Mouse (Mus musculus): ENCODE results near the gene Klhdc1.

The Klhdc1 gene

DNA sequence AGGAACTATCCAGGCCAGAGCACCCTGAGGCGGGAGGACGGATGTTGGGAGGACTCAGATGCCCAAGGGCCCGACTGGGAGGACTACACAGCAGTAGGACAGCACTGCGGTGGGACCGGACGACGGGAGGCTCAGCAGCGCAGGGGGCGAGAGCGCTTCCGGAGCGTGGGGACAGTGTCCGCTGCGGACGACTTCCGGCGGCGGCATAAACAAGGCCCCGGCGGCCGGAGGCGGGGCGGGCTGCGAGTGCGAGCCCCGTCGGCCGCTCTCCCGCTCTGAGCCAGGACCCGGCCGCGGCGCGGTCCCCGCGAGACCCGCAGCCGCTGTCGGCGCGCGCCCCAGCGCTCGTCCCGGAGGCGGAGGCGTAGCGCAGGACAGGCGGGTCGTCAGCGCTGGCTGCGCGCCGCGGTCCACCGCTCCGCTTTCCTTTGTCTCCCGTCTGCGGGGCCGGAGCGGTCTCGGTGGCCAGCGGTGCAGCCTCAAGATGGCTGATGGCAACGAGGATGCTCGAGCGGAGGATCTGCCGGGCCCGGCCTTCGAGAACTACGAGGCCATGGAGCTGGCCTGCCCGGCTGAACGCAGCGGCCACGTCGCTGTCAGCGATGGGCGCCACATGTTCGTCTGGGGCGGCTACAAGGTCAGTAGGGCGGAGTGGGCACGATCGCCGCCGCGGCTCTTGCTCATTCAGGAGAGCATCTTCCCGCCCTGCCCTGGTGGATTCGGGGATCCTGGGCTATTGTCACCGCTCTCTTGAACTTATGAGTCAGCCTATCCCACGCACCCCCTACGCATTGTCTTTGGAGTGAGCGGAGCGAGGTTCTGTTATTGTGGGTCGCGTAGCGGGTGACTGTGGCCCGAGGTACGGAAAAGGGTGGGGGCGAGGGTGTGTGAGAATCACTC is 55.8 kb downstream of the Klhdc1 start, which contains the start of gene Klhdc2:
Klhdc2 (plus strand) TSS at position 171 of the 900 bp plus-strand sequence.
- DNase-seq (ENCODE audit: low read depth, low spot score) = peak; percentile 91

DNA sequence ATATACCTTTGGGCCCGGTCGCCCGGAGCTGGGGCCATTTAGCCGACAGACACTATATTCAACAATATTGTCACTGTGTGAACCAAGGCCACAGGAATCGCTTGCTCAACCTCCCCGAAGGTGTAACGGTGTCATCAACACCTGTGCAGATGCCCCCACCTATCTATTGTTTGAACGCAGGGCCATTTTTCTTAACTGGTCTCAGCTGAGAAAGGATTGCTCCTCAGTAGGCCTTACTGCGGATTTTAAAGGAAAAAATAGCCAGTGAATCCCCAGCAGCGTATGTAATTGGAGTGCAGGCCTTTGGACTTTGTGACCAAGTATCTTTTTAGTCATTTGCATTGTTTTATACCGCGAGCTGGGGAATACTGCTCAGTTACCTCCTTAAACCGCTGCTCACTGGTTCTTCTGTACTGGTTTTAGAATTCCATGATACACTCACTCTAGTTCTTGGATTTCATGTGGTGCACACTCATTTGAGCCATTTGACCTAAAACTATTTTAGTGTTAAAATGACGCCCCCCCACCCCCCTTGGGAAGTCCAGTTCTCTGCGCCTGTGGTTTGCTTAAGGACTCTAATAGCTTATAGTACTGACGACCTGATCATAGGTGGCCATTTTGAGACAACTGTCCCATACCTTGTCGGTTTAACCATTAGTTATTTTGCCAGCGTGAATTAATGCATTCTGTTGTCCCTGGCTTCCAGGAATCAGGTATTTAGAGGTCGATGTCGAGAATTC is 56.6 kb downstream of the Klhdc1 start:
- no peak for DNase-seq (ENCODE audit: low read depth, low spot score)

DNA sequence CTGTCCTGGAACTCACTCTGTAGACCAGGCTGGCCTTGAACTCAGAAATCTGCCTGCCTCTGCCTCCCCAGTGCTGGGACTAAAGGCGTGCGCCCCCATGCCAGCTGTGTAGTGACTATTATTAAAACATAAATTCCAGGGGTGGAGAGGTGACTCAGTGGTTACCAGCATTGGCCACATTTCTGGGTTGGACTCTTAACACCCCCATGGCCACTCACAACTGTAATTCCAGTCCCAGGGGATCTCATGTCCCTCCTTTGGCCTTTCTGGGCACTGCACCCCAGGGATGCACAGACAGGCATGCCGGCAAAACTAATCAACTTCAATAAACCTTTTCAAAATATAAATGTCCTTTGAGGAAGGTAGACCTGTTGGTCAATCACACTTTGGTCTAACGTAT is 57.3 kb downstream of the Klhdc1 start:
- no peak for DNase-seq (ENCODE audit: low read depth, low spot score)

DNA sequence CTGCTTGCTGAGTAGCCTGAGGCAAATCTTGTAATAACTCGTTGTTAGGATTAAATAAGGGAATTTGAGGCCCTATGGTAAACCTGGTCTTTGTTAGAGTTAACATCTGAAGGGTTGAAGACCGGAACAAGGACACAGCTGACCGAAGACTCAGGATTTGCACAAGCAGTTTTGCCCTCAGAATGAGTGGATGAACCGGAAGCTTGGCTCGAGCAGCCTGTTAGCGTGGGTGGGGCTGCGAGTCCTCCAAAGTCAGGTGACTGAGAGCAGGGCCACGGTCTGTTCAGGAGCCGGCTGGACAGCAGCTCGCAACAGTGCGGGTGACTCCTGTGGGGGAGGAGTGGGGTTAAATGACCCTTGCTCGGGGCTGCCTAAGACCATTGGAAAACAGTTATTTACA is 58.3 kb downstream of the Klhdc1 start:
- DNase-seq (ENCODE audit: low read depth, low spot score) = no peak

DNA sequence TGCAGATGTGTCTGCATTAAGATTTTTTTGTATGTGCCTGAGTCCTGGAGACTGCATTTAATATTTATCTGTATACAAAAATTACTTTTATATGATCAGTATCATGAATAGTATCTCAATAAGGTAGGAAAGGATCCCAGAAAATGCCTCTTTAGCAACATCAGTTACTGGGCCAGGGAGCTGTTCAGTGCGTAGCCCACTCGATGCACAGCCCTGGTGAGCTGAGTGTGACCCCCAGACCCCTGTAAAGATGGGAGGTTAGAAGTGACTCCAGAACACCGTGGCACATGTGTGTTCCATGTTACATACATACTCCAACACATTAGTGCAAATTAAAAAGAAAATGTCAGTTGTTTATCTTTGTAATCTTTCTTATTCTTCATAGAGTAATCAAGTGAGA is 58.9 kb downstream of the Klhdc1 start:
- no peak for DNase-seq (ENCODE audit: low read depth, low spot score)

DNA sequence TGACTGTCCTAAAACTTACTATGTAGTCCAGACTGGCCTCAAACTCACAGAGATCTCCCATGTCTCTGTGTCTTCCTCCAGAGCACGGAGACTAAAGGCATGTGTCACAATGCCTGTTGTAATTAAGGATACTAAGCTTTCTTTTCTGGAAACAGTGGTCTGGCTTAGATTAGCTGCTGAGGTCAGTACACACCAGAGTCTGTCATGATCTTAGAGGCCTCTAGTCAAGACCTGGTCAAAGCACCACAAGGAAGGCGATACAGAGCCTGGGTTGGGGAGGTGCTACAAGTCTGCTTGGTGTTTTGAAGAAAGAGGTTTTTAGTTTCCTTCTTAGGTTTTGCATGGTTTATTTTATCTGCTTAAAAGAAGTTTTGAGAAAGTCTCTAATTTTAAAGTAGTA is 59.4 kb downstream of the Klhdc1 start:
- DNase-seq (ENCODE audit: low read depth, low spot score) = no peak

DNA sequence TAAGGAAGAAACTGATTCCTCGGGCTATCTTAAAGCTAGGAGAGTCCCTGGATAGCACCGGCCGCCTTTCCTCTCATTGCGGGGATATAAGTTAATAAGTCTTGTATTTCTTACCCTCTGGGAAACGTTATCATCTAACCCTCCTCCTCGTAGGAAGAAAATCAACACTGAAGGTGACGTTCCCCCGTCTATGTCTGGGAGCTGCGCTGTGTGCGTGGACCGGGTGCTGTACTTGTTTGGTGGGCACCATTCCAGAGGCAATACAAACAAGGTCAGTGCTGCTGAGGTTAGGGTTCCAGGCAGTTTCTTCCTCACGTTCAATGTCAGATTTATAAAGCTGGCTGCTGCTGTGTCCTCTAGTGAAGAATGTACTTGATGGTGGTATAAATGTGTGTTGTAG is 61.2 kb downstream of the Klhdc1 start:
- DNase-seq (ENCODE audit: low read depth, low spot score) = no peak

DNA sequence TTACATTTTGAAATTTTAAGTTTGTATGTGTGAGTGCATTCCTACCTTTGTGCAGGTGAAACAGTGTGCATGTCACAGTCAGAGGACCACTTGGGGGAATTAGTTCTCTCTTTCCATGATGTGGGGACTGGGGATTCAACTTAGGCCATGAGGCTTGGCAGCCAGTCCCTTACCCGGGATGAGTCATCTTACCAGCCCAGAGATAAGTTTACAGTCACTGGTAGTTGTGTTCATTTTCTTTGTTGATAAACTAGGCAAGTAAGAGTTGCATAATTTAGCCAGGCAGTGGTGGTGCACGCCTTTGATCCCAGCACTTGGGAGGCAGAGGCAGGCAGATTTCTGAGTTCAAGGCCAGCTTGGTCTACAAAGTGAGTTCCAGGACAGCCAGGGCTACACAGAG is 63.1 kb downstream of the Klhdc1 start:
- DNase-seq (ENCODE audit: low read depth, low spot score) = no peak

DNA sequence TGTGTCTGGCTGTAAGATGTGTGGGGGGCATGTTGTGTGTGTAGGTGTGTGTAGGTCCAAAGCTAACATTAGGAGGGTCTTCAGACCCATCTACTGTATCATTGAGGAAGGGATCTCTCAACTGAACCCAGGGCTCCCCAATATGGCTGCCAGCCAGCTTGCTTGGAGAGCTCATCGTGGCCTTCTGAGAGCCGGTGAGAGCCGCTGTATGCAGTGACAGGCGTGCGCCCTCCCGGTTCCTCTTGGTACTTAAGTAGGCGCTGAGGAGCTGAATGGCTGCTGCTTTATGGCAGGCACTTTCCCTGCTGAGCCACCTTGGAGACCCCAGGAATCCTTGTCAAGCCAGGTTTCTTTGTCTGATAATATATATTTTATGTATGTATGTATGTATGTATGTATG is 65.4 kb downstream of the Klhdc1 start:
- no peak for DNase-seq (ENCODE audit: low read depth, low spot score)

DNA sequence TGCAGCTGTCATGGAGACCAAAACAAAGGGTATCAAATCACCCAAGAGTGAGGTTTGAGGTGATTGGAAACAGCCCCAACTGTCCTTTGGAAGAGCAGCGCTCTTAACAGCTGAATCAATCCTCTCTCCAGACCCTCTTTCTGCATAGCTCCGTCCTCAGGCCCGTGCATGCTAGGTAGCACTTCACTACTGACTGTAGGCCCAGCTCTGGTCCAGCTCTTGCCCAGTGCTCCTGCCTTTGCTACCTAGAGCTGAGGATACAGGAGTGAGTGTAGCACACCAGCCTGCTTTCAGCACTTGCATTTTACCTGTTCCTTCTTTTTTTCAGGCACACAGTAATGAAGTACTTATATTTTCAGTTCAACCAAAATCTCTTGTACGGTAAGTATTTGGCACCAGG is 68.7 kb downstream of the Klhdc1 start:
- DNase-seq (ENCODE audit: low read depth, low spot score) = no peak

DNA sequence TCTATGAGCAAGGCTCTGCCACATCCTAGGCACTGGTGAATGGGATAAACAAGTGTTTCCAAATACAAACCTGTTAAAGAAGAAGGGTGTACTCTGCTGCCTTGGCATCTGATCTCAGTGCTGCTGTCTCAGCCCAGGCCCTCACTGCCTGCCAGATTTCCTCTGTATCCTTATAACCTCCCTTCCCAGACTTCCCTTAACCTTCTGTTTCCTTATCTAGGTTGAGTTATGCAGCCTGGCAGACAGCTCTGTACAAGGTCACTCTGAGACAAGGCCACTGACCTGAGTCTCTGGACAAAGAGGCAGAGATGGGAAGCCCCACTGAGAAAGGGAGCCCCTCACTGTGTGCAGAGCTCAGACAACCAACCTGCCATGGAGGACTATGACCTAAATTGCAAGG is 77.5 kb downstream of the Klhdc1 start:
- DNase-seq (ENCODE audit: low read depth, low spot score) = no peak

DNA sequence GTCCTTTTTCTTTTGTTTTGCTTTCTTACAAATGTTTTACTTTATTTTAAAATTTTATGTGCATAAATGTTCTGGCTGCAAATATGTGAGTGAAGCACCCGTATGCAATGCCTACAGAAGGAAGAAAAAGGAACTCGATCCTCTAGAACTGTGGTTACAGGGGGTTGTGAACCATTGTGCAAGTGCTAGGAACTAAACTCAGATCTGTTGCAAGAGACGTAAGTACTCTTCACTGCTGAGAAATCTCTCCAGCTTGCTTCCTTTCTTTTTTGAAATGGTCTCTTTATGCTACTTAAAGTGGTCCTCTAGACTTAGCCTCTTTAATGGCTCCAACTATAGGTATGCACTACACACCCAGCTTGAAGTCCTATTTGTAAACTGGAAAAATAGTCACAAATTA is 90.2 kb downstream of the Klhdc1 start:
- no peak for DNase-seq (ENCODE audit: low read depth, low spot score)

DNA sequence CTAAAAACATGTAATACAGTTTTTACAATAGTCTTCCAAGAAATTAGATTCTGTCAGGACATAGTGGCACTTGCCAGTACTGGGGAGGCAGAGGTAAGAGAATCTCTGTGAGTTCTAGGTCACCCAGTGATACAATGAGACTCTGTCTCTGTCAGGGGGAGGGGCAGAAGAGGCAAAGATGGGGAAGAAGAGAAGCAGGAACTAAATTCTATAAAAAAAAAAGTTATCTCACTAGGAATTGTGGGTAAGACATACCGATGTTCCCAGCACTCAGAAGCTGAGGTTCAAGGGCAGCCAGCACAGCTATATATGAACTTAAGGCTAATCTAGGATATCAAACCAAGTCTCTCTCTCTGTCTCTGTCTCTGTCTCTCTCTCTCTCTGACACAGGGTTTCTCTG is 91.2 kb downstream of the Klhdc1 start:
- no peak for DNase-seq (ENCODE audit: low read depth, low spot score)

DNA sequence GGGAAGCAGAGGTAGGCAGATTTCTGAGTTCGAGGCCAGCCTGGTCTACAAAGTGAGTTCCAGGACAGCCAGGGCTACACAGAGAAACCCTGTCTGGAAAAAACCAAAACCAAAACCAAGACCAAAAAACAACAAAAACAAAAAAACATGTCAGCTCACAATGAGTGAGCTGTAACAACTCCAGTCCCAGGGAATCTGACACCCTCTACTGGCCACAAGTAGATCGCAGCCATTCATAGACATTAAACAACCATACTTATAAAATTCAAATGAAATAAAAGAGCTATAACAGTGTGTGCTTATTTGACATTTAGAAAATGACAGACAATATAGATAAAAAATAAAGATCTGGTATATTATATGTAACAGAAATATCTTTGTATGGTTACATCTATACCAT is 92.6 kb downstream of the Klhdc1 start:
- DNase-seq (ENCODE audit: low read depth, low spot score) = no peak

All from telencephalon, adult 2 months (tissue).